Mouse (Mus musculus): Measurements from ENCODE around the gene Cpe. TPM values are rescaled to one million over a fixed set of nuclear protein-coding genes. Genes with fewer than 3 reads are reported as not detected.

Cpe gene
- total and polyA plus RNA-seq, 2 experiments from 2014 or later: 704 to 1,088 TPM

DNA sequence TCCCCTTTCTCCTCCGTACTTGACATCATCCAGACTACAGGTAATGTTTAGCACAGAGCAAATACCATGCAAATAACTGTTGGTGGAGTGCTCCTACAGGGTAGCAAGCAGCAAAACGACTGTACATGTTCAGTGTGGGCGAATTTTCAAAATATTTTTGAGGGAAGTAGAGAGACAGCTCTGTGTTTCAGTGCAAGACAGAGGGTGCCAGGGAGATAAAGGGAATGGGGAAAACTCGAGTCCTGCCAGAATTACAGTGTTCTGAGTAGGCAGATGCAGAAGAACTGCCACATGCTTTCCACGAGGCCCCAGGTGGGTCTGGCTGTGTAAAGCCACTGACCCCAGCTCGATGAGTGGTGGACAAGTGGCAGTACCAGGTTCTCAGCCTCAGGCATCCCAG is 64.8 kb downstream of the Cpe start:
- H3K36me3 ChIP-seq (ENCODE audit: insufficient read depth, low read length): no peaks in the 10 kb centered on the region
- H3K27me3 ChIP-seq (ENCODE audit: insufficient read depth, low read length): no peaks in the 10 kb centered on the region
- H3K9me3 ChIP-seq (ENCODE audit: low read length): no peaks in the 10 kb centered on the region
- H3K4me2 ChIP-seq (ENCODE audit: low read depth, low read length): no peak overlapping the region
- no peaks in the 10 kb centered on the region for H3K4me1 ChIP-seq (ENCODE audit: insufficient read depth, low read length)
- ATAC-seq (no peak), DNase-seq (ENCODE audit: low spot score) (no peak)
- 90% methylated on average over 6 of the region's 6 CpGs for WGBS
- H3K9ac ChIP-seq (replicated peaks; ENCODE audit: low read length): no peak overlapping the region
- TF ChIP-seq CTCF (IDR thresholded peaks at IDR 0.05; ENCODE audit: low read depth): no peak
- H3K27ac ChIP-seq: no peak overlapping the region
- no peak overlapping the region for H3K4me3 ChIP-seq (ENCODE audit: low read length)

DNA sequence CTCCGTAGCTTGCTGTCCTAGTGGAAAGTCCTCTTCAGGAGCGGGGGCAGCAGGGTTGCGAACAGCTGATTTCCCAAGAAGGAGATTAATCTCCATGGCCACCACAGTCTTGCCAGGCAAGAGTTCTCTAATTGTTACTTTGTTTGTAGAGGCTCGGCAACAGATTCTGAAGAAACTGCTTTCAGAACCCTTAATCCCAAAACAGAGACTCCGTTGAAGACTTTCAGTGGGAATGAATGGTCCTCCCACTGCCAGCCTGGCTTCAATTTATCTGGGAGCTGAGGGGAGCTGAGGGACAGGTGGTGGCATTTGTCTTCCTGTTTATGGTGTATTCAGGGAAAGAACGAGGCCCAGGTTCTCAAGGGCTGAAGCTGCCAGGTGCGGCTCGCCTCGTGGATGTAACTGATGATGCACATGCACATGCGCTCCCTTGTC is 68.2 kb downstream of the Cpe start:
- 35% methylated on average over 10 of the region's 10 CpGs for WGBS
- H3K9ac ChIP-seq (replicated peaks; ENCODE audit: low read length): no peak overlapping the region
- peaks cover 4% of the 10 kb centered on the region; the same call in 1 of the 2 replicates for H3K4me1 ChIP-seq (ENCODE audit: insufficient read depth, low read length)
- DNase-seq (ENCODE audit: low spot score): peak; percentile 46
- ATAC-seq: peak; percentile 55
- no peaks in the 10 kb centered on the region for H3K9me3 ChIP-seq (ENCODE audit: low read length)
- H3K4me2 ChIP-seq (ENCODE audit: low read depth, low read length): no peak overlapping the region
- TF ChIP-seq CTCF (IDR thresholded peaks at IDR 0.05; ENCODE audit: low read depth): no peak
- no peaks in the 10 kb centered on the region for H3K27me3 ChIP-seq (ENCODE audit: insufficient read depth, low read length)
- peak overlapping the region; percentile 54; the same call in 1 of the 2 replicates for H3K27ac ChIP-seq
- H3K4me3 ChIP-seq (ENCODE audit: low read length): no peak overlapping the region
- no peaks in the 10 kb centered on the region for H3K36me3 ChIP-seq (ENCODE audit: insufficient read depth, low read length)

DNA sequence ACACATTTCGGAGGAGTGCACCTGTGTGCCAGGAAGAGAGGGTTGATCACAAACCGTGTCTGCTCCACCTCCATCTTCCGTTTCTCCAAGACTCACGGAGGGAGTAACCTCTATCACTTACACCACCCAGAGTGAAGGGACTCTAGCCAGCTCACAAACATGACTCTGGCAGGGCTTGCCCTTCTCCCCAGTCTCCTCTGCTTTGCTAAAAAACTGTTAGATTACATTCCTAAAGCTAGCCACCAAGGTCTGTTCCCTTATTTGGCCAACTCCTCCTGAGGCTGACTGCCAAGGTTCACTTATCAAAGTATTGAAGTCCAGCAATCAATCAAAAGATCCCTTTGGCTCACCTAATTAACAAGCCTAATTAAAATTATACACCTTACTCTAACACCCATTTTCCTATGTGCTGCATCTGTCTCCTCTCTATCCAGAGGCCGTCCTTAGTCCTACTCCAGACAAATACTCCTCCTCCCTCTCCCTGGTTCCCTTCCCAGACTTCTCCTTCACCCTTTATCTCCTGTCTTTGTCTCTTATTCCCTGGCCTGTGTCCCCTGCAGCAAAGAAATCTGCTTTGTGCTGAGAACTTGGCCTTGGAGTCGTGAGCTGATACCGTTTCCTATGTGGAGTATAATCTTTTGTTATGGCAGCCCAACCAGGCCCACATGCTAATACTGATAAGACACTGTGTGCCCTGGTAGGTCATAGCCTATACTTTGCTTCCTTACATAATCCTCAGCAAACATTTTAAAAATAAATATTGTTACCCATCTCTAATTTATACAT is 72.3 kb downstream of the Cpe start:
- H3K4me3 ChIP-seq (ENCODE audit: low read length): no peak overlapping the region
- H3K9me3 ChIP-seq (ENCODE audit: low read length): no peaks in the 10 kb centered on the region
- H3K4me1 ChIP-seq (ENCODE audit: insufficient read depth, low read length): peaks cover 4% of the 10 kb centered on the region; the same call in 1 of the 2 replicates
- TF ChIP-seq CTCF (IDR thresholded peaks at IDR 0.05; ENCODE audit: low read depth): no peak
- 50% methylated on average over 7 of the region's 7 CpGs for WGBS
- no peak overlapping the region for H3K4me2 ChIP-seq (ENCODE audit: low read depth, low read length)
- peaks cover under 1% of the 10 kb centered on the region; the same call in 1 of the 2 replicates for H3K36me3 ChIP-seq (ENCODE audit: insufficient read depth, low read length)
- peak overlapping the region; percentile 26; the same call in 1 of the 2 replicates for H3K27ac ChIP-seq
- H3K9ac ChIP-seq (replicated peaks; ENCODE audit: low read length): no peak overlapping the region
- ATAC-seq: no peak
- no peaks in the 10 kb centered on the region for H3K27me3 ChIP-seq (ENCODE audit: insufficient read depth, low read length)
- DNase-seq (ENCODE audit: low spot score): no peak

DNA sequence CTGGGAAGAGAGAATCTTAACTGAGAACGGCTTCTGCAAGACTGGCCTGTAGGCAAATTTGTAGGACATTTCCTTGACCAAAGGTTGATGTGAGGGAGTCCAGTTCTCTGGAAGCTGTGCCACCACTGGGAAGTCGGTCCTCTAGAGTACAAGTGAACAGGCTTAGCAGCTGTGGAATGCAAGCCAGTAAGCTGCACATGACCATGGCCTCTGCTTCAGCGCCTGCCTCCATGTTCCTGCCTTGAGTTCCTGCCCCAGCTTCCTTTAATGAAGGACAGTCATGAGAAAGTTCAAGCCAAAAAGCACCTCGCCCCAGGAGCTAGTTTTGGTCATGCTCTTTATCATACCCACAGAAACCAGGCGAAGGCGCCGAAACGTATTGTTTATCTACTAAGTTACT is 73.2 kb downstream of the Cpe start:
- Histone ChIP-seq H3K9me3 (ENCODE audit: low read length) (no peaks in the 10 kb centered on the region), H3K36me3 (ENCODE audit: insufficient read depth, low read length) (peaks cover 5% of the 10 kb centered on the region; the same call in 1 of the 2 replicates), H3K27me3 (ENCODE audit: insufficient read depth, low read length) (no peaks in the 10 kb centered on the region), H3K4me3 (ENCODE audit: low read length) (no peak overlapping the region), H3K4me2 (ENCODE audit: low read depth, low read length) (no peak overlapping the region), H3K4me1 (ENCODE audit: insufficient read depth, low read length) (peaks cover 4% of the 10 kb centered on the region; the same call in 1 of the 2 replicates), H3K27ac (no peak overlapping the region), H3K9ac (replicated peaks; ENCODE audit: low read length) (no peak overlapping the region)
- no peak for TF ChIP-seq CTCF (IDR thresholded peaks at IDR 0.05; ENCODE audit: low read depth)
- DNase-seq (ENCODE audit: low spot score) (no peak), ATAC-seq (no peak)
- WGBS: 96% methylated on average over 8 of the region's 8 CpGs

DNA sequence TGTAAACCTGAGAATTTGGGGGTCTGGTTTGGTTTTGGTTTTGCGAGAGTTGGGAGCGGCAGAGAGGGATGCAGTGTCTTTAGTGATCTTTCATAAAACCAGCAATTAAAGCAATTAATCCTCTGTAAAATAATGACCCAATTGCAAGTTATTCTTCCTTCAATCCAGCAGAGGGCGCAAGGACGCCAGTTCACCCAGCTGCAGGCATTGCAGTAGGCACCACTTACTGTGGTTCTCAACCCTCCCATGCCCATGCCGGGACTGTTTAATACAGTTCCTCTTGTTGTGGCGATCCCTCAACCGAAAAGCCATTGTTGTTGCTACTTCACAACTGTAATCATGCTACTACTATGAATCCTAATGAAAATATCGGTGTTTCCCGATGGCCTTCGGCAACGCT is 74.2 kb downstream of the Cpe start:
- 46% methylated on average over 11 of the region's 11 CpGs for WGBS

DNA sequence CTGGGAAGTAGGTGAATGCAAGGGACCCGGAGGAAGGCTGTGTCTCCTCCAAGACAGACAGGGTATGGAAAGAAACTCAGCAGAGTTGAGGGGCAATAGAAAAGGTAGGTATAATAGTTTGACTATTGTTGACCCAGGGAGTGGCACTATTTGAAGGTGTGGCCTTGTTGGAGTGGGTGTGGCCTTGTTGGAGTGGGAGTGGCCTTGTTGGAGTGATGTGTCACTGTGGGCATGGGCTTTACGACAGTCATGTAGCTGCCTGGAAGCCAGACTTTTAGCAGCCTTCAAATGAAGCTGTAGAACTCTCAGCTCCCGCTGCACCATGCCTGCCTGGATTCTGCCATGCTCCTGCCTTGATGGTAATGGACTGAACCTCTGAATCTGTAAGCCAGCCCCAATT is 76.3 kb downstream of the Cpe start:
- Histone ChIP-seq H3K9me3 (ENCODE audit: low read length) (no peaks in the 10 kb centered on the region), H3K4me2 (ENCODE audit: low read depth, low read length) (no peak overlapping the region), H3K27ac (no peak overlapping the region), H3K9ac (replicated peaks; ENCODE audit: low read length) (no peak overlapping the region), H3K4me3 (ENCODE audit: low read length) (no peak overlapping the region), H3K27me3 (ENCODE audit: insufficient read depth, low read length) (no peaks in the 10 kb centered on the region), H3K36me3 (ENCODE audit: insufficient read depth, low read length) (peaks cover 5% of the 10 kb centered on the region; the same call in 1 of the 2 replicates), H3K4me1 (ENCODE audit: insufficient read depth, low read length) (peaks cover 4% of the 10 kb centered on the region; the same call in 1 of the 2 replicates)
- no peak for TF ChIP-seq CTCF (IDR thresholded peaks at IDR 0.05; ENCODE audit: low read depth)
- ATAC-seq (no peak), DNase-seq (ENCODE audit: low spot score) (no peak)
- 92% methylated on average over 3 of the region's 3 CpGs for WGBS

More for the DNA sequence above, 74.2 kb downstream of the Cpe start:
- peaks cover 5% of the 10 kb centered on the region; the same call in 1 of the 2 replicates for H3K36me3 ChIP-seq (ENCODE audit: insufficient read depth, low read length)
- no peak overlapping the region for H3K4me2 ChIP-seq (ENCODE audit: low read depth, low read length)
- no peak overlapping the region for H3K9ac ChIP-seq (replicated peaks; ENCODE audit: low read length)
- no peaks in the 10 kb centered on the region for H3K27me3 ChIP-seq (ENCODE audit: insufficient read depth, low read length)
- no peak overlapping the region for H3K4me3 ChIP-seq (ENCODE audit: low read length)
- H3K9me3 ChIP-seq (ENCODE audit: low read length): no peaks in the 10 kb centered on the region
- H3K4me1 ChIP-seq (ENCODE audit: insufficient read depth, low read length): peaks cover 4% of the 10 kb centered on the region; the same call in 1 of the 2 replicates
- TF ChIP-seq CTCF (IDR thresholded peaks at IDR 0.05; ENCODE audit: low read depth): peak; percentile 90
- DNase-seq (ENCODE audit: low spot score): peak; percentile 80
- no peak overlapping the region for H3K27ac ChIP-seq
- peak; percentile 81 for ATAC-seq

DNA sequence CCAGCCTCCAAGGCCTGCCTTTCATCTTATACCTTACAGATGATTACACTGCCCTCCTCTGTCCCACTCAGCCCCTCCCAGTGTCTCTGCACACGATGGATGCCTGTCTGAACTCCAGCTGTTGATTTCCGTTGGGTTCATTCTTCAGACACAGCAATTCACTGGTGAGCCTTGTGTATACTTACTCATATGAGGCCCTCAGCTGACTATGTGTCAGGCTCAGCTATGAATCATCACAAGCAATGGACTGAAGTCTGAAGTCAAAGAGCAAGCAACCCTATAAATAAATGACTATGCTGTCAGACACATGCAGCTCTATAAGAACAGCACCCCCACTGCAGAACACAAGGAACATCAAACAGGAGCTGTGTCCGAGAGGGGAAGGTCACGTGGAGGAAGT is 77.4 kb downstream of the Cpe start:
- no peak for TF ChIP-seq CTCF (IDR thresholded peaks at IDR 0.05; ENCODE audit: low read depth)
- DNase-seq (ENCODE audit: low spot score) (no peak), ATAC-seq (no peak)
- H3K9ac ChIP-seq (replicated peaks; ENCODE audit: low read length): no peak overlapping the region
- no peaks in the 10 kb centered on the region for H3K27me3 ChIP-seq (ENCODE audit: insufficient read depth, low read length)
- H3K36me3 ChIP-seq (ENCODE audit: insufficient read depth, low read length): peaks cover 8% of the 10 kb centered on the region
- no peak overlapping the region for H3K4me3 ChIP-seq (ENCODE audit: low read length)
- H3K27ac ChIP-seq: no peak overlapping the region
- H3K4me1 ChIP-seq (ENCODE audit: insufficient read depth, low read length): no peaks in the 10 kb centered on the region
- H3K4me2 ChIP-seq (ENCODE audit: low read depth, low read length): no peak overlapping the region
- no peaks in the 10 kb centered on the region for H3K9me3 ChIP-seq (ENCODE audit: low read length)
- WGBS: 86% methylated on average over 4 of the region's 4 CpGs
